Mouse (Mus musculus): ENCODE measurements around the gene Bcl2a1b.
"Not testable (repeated sequence)": the region's sequence is repeated elsewhere in the genome, so short reads cannot be mapped to it uniquely, and the experiment has no call there.

DNA sequence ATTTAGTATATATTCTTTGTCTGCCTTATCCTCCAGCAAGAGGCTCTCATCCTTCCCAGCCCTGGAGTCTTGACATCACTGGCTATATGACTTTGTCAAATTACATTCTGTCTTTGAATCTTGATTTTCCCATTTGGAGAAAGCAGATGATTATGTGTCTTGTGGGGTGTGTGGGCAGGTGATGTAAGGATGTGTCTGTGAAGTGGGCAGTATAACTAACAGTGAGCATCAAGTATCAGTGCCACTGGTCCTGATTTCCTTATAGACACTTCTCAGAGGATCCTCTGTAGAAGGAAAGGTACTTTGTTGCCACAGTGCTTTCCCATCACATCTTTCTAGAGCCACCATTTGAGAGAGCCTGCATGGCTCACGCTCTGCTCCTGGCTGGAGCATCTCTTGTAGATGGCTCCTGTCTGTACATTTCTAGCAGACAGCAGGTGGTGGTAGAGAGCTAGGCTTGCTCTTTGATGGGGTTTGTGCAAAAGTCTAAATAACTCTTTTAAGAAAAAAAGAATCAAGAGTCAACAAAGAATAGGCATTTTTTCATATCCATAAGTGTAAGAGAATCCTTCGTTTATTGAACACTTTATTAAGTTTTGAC is 32.0 kb downstream of the Bcl2a1b start:
- TF ChIP-seq CTCF (IDR thresholded peaks at IDR 0.05; ENCODE audit: low read depth, low read length); POLR2A (IDR thresholded peaks at IDR 0.05; ENCODE audit: borderline replicate concordance, low read depth, low read length): not testable (repeated sequence)
